ENCODE assay signal across 9 mouse cellular contexts in genomic region chr2:165320531-165321150, GRCm38 (mm10). TPM values are rescaled to one million over a fixed set of nuclear protein-coding genes. Genes with fewer than 3 reads are reported as not detected.
A peak's percentile ranks its signal among the peaks of the same experiment; 100 is the strongest.
DNase-seq lines count a peak whose midpoint lies in the region; ATAC-seq and TF ChIP-seq lines count a peak whose summit lies in the region.
"Had no signal": no experiment of that assay in that cellular context is flagged by ENCODE, and none has a peak within 500 bp of the region (broad histone marks: within the 10 kb centered on the region; RNA-seq: fewer than 3 reads in every experiment).

No protein-coding gene starts in this region.

- H3K4me1 ChIP-seq in forebrain, embryonic 13.5 days: peaks cover 91% of the 10 kb centered on the region
- H3K4me1 ChIP-seq in forebrain, embryonic 11.5 days (replicated peaks; ENCODE audit: control insufficient read depth, insufficient read depth, low read length): peaks cover 38% of the 10 kb centered on the region
- peaks cover 84% of the 10 kb centered on the region for H3K4me1 ChIP-seq in embryonic facial prominence, embryonic 13.5 days
- H3K4me1 ChIP-seq in lung, embryonic 14.5 days (ENCODE audit: insufficient read depth): peaks cover 49% of the 10 kb centered on the region

- no peaks in the 10 kb centered on the region for H3K9me3 ChIP-seq in forebrain, embryonic 13.5 days (replicated peaks)
- H3K9me3 ChIP-seq in forebrain, embryonic 11.5 days (ENCODE audit: control insufficient read depth, low read length): no peaks in the 10 kb centered on the region
- no peaks in the 10 kb centered on the region for H3K9me3 ChIP-seq in embryonic facial prominence, embryonic 13.5 days
- H3K9me3 ChIP-seq in lung, embryonic 14.5 days (ENCODE audit: low read depth, low read length): no peaks in the 10 kb centered on the region

- H3K4me2 ChIP-seq in forebrain, embryonic 13.5 days: no peak overlapping the region
- no peak overlapping the region for H3K4me2 ChIP-seq in forebrain, embryonic 11.5 days (ENCODE audit: low read depth, low read length, severe bottlenecking)
- H3K4me2 ChIP-seq in embryonic facial prominence, embryonic 13.5 days: peak overlapping the region; percentile 16
- peak overlapping the region; percentile 33; the same call in 1 of the 2 replicates for H3K4me2 ChIP-seq in lung, embryonic 14.5 days

- H3K36me3 ChIP-seq in forebrain, embryonic 13.5 days (ENCODE audit: poor library complexity, severe bottlenecking): peaks cover 3% of the 10 kb centered on the region
- H3K36me3 ChIP-seq in forebrain, embryonic 11.5 days (ENCODE audit: control insufficient read depth, insufficient read depth, low read length): no peaks in the 10 kb centered on the region; the same call in 1 of the 2 replicates
- peaks cover 17% of the 10 kb centered on the region for H3K36me3 ChIP-seq in embryonic facial prominence, embryonic 13.5 days
- H3K36me3 ChIP-seq in lung, embryonic 14.5 days (ENCODE audit: insufficient read depth): peaks cover 8% of the 10 kb centered on the region

- no peak for ATAC-seq in forebrain, embryonic 13.5 days
- no peak for ATAC-seq in forebrain, embryonic 11.5 days (replicated peaks; ENCODE audit: low FRiP score)
- no peak for ATAC-seq in embryonic facial prominence, embryonic 13.5 days (ENCODE audit: insufficient number of reproducible peaks, insufficient read depth, low FRiP score, low TSS enrichment, low read depth)
- ATAC-seq in hematopoietic stem cell, adult 5-6 weeks (replicated peaks in 1 of 2; ENCODE audit: insufficient read depth in 1 of 2, low FRiP score in 2 of 2, low TSS enrichment in 1 of 2, low read depth in 1 of 2, poor library complexity in 2 of 2, severe bottlenecking in 2 of 2): peak; percentile 29 to 54; a peak in 3 of 4 replicates
- ATAC-seq in lung, embryonic 14.5 days (ENCODE audit: insufficient read depth): no peak
- ATAC-seq in erythroblast, adult 5-6 weeks (replicated peaks; ENCODE audit: low FRiP score, poor library complexity, severe bottlenecking): no peak

- peak overlapping the region; percentile 15; the same call in 1 of the 2 replicates for H3K27ac ChIP-seq in forebrain, embryonic 13.5 days
- H3K27ac ChIP-seq in forebrain, embryonic 11.5 days (ENCODE audit: low read depth, low read length): no peak overlapping the region
- peak overlapping the region; percentile 55 for H3K27ac ChIP-seq in embryonic facial prominence, embryonic 13.5 days
- peak overlapping the region; percentile 54 for H3K27ac ChIP-seq in lung, embryonic 14.5 days (ENCODE audit: low read depth)

- 74% methylated on average over 12 of the region's 12 CpGs for WGBS in forebrain, embryonic 13.5 days
- WGBS in forebrain, embryonic 11.5 days: 76% methylated on average over 12 of the region's 12 CpGs
- WGBS in embryonic facial prominence, embryonic 13.5 days: 58% methylated on average over 12 of the region's 12 CpGs
- 56% methylated on average over 12 of the region's 12 CpGs for WGBS in lung, embryonic 14.5 days

- no peak for DNase-seq in forebrain, embryonic 11.5 days (ENCODE audit: low spot score)
- peak; percentile 86 for DNase-seq in 416B (ENCODE audit: low read depth)
- peak; percentile 77 for DNase-seq in lung, embryonic 14.5 days
- DNase-seq in spleen, postnatal 36 days (ENCODE audit: low spot score in 2 of 2): no peak

- H3K27me3 ChIP-seq in forebrain, embryonic 13.5 days: no peaks in the 10 kb centered on the region
- no peaks in the 10 kb centered on the region; the same call in 1 of the 2 replicates for H3K27me3 ChIP-seq in forebrain, embryonic 11.5 days (ENCODE audit: control insufficient read depth, insufficient read depth, low read length)
- H3K27me3 ChIP-seq in embryonic facial prominence, embryonic 13.5 days: no peaks in the 10 kb centered on the region
- no peaks in the 10 kb centered on the region for H3K27me3 ChIP-seq in lung, embryonic 14.5 days (ENCODE audit: insufficient read depth, low read length)

- H3K4me3 ChIP-seq in forebrain, embryonic 13.5 days: no peak overlapping the region
- no peak overlapping the region for H3K4me3 ChIP-seq in forebrain, embryonic 11.5 days (ENCODE audit: low read depth, low read length)
- H3K4me3 ChIP-seq in embryonic facial prominence, embryonic 13.5 days: no peak overlapping the region
- H3K4me3 ChIP-seq in lung, embryonic 14.5 days (ENCODE audit: low read depth, low read length): no peak overlapping the region
- H3K4me3 ChIP-seq: erythroblast, embryonic 14.5 days had no signal

- no peak overlapping the region for H3K9ac ChIP-seq in forebrain, embryonic 13.5 days
- H3K9ac ChIP-seq in forebrain, embryonic 11.5 days (ENCODE audit: low read length): no peak overlapping the region
- no peak overlapping the region for H3K9ac ChIP-seq in embryonic facial prominence, embryonic 13.5 days
- no peak overlapping the region for H3K9ac ChIP-seq in lung, embryonic 14.5 days

- TF ChIP-seq CTCF in lung, embryonic 14.5 days (IDR thresholded peaks at IDR 0.05; ENCODE audit: low read depth): no peak

RNA-seq across cellular contexts. Expression of gene Elmo2, which starts 5.6 kb away (rescaled TPM):
- polyA plus RNA-seq in forebrain, embryonic 13.5 days (2015; fragmentation: Nextera tagmentation; extraction: Ambion mirVana): 90.5 and 101 TPM in 2 replicates
- 95.4 and 108 TPM in 2 replicates for polyA plus RNA-seq in forebrain, embryonic 11.5 days (2014; fragmentation: Nextera tagmentation; extraction: Ambion mirVana)
- 90.2 and 98.6 TPM in 2 replicates for polyA plus RNA-seq in embryonic facial prominence, embryonic 13.5 days (2015; fragmentation: Nextera tagmentation; extraction: Ambion mirVana)
- 24.3 and 27.3 TPM in 2 replicates for total RNA-seq in hematopoietic stem cell, adult 5-6 weeks (2017)
- 79.2 and 82.2 TPM in 2 replicates for polyA plus RNA-seq in lung, embryonic 14.5 days (2014; fragmentation: Nextera tagmentation; extraction: Ambion mirVana)
- 15.8 and 15.9 TPM in 2 replicates for total RNA-seq in erythroblast, adult 5-6 weeks (2015; ENCODE audit: low replicate concordance)
- 5.6 and 9.4 TPM in 2 replicates for total RNA-seq in erythroblast, adult 5-6 weeks (2017; ENCODE audit: low replicate concordance)

RNA-seq across cellular contexts. Expression of gene Slc35c2, which starts 33.0 kb away (rescaled TPM):
- 63.8 and 67.2 TPM in 2 replicates for polyA plus RNA-seq in forebrain, embryonic 13.5 days (2015; fragmentation: Nextera tagmentation; extraction: Ambion mirVana)
- 54.3 and 62.7 TPM in 2 replicates for polyA plus RNA-seq in forebrain, embryonic 11.5 days (2014; fragmentation: Nextera tagmentation; extraction: Ambion mirVana)
- 49.0 and 50.2 TPM in 2 replicates for polyA plus RNA-seq in embryonic facial prominence, embryonic 13.5 days (2015; fragmentation: Nextera tagmentation; extraction: Ambion mirVana)
- total RNA-seq in hematopoietic stem cell, adult 5-6 weeks (2017): 57.6 and 62.2 TPM in 2 replicates
- 51.9 and 52.3 TPM in 2 replicates for polyA plus RNA-seq in lung, embryonic 14.5 days (2014; fragmentation: Nextera tagmentation; extraction: Ambion mirVana)
- total RNA-seq in erythroblast, adult 5-6 weeks (2015; ENCODE audit: low replicate concordance): 22.6 and 34.2 TPM in 2 replicates
- 10.0 and 14.6 TPM in 2 replicates for total RNA-seq in erythroblast, adult 5-6 weeks (2017; ENCODE audit: low replicate concordance)

RNA-seq across cellular contexts. Expression of gene Zfp663, which starts 47.9 kb away (rescaled TPM):
- 5.7 and 6.1 TPM in 2 replicates for polyA plus RNA-seq in forebrain, embryonic 13.5 days (2015; fragmentation: Nextera tagmentation; extraction: Ambion mirVana)
- polyA plus RNA-seq in forebrain, embryonic 11.5 days (2014; fragmentation: Nextera tagmentation; extraction: Ambion mirVana): 4.7 and 5.8 TPM in 2 replicates
- 1.1 and 2.2 TPM in 2 replicates for polyA plus RNA-seq in embryonic facial prominence, embryonic 13.5 days (2015; fragmentation: Nextera tagmentation; extraction: Ambion mirVana)
- not detected in 2 replicates for total RNA-seq in hematopoietic stem cell, adult 5-6 weeks (2017)
- 0.96 and 1.1 TPM in 2 replicates for polyA plus RNA-seq in lung, embryonic 14.5 days (2014; fragmentation: Nextera tagmentation; extraction: Ambion mirVana)
- not detected in 2 replicates for total RNA-seq in erythroblast, adult 5-6 weeks (2015; ENCODE audit: low replicate concordance)
- total RNA-seq in erythroblast, adult 5-6 weeks (2017; ENCODE audit: low replicate concordance): not detected in 2 replicates
- polyA plus RNA-seq: erythroblast, embryonic 14.5 days had no signal

Comparison
In these comparisons a context has a peak if more than half of its experiments do, and no peak if none do; other contexts are left out.
1. ATAC-seq: peak in hematopoietic stem cell, adult 5-6 weeks (2 of 2); none in forebrain, embryonic 13.5 days (single experiment), forebrain, embryonic 11.5 days (single experiment), embryonic facial prominence, embryonic 13.5 days (single experiment), lung, embryonic 14.5 days (single experiment) and erythroblast, adult 5-6 weeks (single experiment).
2. H3K4me2 ChIP-seq: peak in embryonic facial prominence, embryonic 13.5 days (single experiment) and lung, embryonic 14.5 days (single experiment); none in forebrain, embryonic 13.5 days (single experiment) and forebrain, embryonic 11.5 days (single experiment).
3. DNase-seq: peak in 416B (single experiment) and lung, embryonic 14.5 days (single experiment); none in forebrain, embryonic 11.5 days (single experiment) and spleen, postnatal 36 days (0 of 2).